Mouse (Mus musculus) ovary, postnatal 14 days (tissue): ENCODE measurements around the gene Eif4g3.
"Not testable (repeated sequence)": the region's sequence is repeated elsewhere in the genome, so short reads cannot be mapped to it uniquely, and the experiment has no call there.

Source experiments
- DNase-seq: peaks from one replicate; pipeline ENCODE4 v3.0.0; 2022; ENCODE audit warnings: low spot score

Eif4g3 gene

DNA sequence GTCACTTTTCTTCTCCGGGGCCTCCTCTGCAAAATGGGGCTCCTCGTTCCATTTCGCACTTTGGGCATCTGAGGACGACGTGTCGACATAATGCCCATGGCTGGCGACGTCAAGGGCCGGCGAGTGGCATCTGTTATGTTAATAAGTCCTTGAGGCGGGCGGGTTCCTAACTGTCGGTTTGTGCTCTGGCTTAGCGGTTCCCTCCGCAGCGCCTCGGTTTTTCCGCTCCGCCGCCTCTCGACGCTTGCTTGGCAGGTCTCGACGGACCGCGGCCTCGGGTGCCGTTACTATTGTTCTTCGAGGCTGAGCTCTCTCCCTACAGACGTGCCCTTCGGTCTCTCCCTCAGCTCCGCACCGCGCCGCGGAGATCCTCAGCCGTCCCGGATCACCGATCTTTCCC, at the start of gene Eif4g3:
Gene Eif4g3 (plus strand): TSS at position 133 of the 400 bp plus-strand sequence.
- DNase-seq: no peak

DNA sequence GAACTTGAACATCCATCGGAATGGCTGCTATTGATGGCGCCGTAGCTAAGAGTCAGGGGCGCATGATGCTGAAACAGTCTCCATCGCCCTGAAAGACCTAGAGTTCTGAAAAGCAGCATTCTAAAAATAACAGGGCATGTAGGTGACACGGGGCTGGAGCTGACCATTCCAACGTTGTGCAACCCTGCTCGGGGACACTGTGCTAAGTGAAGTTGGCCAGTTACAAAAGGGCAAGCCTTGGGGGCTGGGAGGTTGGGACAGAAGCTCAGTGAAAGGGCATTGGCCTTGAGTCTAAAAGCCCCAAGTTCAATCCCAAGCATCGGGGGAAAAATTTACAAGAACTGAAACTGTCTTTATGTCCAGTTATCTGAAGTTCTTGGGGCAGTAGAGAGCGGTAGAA, 49.3 kb upstream of the Eif4g3 start:
- DNase-seq: no peak

DNA sequence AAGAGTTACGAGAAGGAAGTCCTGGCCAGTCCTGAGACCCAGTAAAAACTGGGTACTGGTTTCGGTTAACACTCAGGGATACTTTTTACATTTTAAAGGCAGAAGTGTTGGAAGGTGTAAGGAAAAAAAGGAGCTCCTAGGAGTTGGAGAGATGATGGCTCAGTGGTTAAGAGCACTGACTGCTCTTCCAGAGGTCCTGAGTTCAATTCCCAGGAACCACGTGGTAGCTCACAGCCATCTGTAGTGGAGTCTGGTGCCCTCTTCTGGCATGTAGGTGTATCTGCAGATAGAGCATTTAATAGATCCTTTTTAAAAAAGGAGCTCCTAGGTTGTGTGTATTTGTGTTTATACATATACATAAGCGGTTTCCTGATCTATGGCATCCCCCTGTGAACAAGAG, 47.4 kb upstream of the Eif4g3 start:
- DNase-seq: no peak

DNA sequence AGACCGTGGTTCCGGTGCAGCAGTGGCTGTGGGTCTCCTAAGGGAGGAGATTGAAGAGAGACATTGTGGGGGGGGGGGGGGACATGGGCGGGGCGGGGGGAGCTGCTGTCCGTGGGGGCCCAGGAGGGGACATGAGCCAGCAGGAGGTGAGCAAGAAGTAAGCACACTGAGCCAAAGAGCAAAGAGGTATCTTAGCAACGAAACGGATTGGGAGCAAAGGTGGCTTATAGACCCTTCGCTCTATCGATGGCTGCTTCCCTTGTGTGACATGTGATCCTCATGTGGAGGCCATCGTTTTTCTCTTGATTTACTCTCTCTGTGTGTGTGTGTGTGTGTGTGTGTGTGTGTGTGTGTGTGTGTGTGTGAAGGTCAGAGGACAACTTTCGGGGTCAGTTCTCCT, 46.4 kb upstream of the Eif4g3 start:
- DNase-seq: no peak

DNA sequence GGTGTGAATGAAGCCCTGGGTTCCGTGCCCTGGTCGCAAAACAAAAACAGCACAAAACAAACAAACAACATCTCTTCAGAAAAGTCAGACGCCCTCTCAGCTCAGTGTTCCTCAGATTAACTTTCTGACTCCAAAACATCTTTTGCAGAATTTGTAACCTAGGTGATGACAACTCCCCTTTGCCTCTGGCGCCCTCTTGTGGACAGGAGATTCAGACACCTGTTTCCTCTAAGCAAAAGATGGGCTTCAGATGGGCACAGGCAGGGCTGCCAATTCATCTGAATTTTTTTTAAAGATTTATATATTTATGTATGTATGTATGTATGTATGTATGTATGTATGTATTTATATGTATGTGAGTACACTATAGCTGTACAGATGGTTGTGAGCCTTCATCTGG, 40.0 kb upstream of the Eif4g3 start:
- DNase-seq: peak; percentile 81

DNA sequence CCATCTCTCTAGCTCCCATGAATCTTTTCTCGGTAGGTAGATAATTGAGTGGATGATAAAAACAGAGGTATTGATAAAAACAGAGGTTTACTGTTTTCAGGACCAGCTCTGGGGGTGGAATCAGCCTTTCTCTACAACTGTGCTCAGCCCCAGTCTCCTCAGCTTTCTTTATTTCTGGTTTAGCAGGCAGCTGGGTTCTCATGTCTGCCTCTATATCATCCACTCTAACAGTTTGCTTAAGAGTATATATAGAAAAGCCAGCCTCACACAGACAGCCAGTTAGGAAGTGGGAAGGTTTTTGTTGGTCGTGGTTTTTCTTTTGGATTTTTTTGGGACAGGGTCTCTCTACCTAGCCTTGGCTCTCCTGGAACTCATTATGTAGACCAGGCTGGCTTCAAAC, 38.6 kb upstream of the Eif4g3 start:
- DNase-seq: no peak

DNA sequence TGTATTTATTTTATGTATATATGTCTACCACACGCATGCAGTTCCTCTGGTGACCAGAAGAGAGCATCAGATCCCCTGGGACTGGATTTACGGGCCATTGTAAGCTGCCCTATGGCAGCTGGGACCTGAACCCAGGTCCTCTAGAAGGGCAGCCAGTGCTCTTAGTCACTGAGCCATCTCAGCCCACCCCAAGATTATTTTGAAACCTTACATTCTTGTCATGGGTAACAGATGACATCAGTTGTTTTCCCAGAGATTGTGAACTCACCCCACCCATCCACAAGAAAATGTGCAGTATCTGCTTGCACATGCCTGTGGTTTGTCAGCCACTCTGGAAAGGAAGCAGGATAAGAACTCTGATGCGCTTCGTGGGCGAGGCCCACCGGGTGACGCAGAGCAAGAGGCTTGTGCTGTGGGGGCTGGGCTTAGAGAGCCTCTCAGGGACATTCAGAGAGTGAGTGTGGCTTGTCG, 37.9 kb upstream of the Eif4g3 start:
- DNase-seq: no peak

DNA sequence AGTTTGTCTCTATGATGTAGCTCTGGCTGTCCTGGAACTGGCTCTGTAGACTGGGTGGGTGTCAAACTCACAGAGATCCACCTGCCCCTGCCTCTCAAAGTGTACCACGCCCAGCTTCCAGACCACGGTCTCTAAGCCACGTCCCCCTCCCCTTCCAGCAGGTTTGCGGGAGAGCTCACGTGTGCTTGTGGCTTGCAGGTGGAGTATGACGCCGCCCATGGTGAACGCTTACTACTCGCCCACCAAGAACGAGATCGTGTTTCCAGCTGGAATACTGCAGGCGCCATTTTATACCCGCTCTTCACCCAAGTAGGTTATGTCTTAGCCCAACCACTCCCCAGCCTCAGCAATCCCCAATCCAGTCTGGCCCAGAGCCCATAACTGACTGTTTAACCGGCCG, 36.6 kb upstream of the Eif4g3 start:
- DNase-seq: no peak

DNA sequence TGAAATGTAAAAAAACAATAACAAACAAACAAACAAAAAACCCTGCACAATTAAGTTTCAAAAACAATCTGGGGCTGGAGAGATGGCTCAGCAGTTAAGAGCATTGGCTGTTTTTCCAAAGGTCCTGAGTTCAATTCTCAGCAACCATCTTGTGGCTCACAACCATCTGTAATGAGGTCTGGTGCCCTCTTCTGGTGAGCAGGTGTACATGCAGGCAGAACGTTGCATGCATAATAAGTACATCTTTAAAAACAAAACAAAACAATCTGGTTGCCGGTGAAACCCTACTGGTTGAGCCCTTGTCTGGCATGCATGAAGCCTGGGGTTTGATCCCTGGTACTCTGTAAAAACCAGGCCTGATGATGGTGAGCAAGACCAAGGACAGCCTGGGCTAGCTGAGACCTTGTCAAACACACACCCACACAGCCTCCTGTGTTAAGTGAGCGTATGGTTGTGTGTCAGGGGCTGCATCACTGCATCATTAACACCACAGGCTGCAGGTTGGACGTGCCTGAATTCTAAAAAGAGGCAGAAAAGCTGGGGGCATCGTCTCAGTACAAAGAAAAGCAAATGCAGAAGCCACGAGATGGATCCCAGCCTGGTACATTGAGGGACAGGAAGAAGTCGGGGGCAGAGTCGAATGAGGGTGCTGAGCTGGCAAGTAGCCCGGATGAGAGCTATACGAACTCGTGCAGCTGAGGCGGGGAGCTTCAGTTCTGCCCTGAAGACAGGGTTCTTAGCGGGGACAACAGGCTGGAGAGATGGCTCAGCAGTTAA, 32.7 kb upstream of the Eif4g3 start:
- no peak for DNase-seq

DNA sequence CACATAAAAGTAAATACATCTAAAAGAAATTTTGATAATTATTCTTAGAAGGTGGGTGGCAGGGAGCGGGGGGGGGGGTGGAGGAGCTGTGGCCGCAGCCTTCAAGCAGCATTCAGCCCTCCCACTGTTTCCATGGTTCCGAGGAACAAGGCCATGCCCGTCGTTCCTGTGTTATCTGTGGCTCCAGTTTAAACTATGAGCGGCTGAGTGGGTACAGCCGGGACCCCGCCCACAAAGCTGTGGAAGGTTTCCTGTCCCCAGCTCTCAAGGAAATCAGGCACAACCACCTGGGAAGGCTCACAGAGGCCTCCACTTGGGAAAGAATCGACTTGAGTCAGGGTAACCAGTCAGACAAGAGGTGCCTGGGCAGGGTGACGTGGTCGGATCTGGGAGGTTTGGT, 32.1 kb upstream of the Eif4g3 start:
- no peak for DNase-seq

DNA sequence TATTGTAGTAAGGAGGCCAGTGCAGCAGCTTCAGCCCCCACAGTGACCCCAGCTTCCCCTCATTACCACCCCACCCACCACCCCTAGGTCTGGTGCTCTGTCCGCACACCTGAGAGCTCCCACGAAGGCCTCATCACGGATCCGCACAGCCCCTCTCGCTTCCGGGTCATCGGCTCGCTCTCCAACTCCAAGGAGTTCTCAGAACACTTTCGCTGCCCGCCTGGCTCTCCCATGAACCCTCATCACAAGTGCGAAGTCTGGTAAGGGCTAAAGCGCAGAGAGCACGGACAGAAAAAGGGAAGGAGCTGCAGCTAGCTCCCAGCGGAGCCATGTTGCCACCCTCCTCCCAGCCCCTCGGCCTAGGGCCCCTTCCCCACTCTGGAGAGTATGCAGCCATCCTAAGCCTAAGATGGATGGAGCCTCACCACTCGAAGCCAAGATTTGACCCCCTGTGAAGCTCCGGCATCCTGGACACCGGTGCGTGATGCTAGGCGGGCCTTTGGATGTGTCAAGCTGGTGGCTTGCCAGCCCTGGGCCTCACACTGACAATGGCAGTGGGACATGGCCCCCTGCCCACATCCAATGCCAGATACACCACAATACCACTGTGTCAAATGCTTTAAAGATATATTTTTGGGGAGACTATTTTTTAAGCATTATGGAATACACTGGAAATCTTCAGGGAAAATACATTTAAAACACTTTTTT, 30.0 kb upstream of the Eif4g3 start:
- no peak for DNase-seq

DNA sequence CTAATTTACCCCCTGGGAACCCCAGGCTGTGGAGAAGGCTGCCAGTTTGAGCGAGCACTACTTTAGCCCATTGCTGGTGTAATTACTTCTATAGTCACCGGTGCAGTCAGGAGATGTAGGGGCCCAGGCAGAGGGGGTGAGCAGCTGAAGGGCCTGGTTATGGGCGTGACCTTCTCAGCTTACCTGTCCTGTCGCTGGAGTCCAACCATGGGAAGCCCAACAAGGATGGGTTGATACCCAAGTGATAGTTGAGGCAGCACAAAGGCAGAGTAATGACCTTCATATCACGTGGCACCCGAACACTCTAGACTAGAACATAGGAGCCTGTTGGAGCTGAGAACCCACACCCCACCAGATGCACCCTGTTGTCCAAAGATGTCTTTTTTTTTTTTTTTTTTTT, 29.4 kb upstream of the Eif4g3 start:
- no peak for DNase-seq

DNA sequence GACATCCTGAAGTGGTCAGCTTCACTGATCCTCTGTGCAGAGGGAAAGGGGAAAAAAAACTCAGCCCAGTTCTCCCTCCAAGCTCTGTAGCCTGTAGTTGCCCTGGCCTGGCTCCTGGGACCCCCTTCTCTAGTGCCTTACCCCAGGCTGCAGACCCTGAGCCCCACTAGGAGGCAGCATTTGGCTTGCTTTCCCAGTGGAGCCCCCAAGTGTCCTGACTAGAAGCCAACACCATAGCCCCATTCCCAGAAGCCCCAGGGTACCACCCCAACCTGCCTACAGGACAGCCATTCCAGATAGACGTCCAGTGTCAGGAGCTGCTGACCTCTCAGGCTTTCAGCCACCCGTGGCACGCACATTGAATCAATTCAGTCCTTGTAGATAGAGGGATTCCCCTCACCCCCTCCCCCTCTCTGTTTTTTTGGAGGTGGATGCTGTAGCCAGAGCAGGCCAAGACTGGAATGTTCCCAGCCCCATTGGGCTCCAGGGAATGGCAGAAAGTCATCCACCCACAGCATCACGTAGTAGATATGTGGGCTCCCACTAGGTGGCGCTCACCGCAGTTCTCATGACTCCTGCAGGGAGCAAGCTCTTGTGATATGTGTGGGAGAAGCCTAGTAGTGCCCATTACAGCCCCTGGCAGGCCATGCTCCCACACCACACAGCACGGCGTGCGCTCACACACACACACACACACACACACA, 28.8 kb upstream of the Eif4g3 start:
- DNase-seq: peak; percentile 64

DNA sequence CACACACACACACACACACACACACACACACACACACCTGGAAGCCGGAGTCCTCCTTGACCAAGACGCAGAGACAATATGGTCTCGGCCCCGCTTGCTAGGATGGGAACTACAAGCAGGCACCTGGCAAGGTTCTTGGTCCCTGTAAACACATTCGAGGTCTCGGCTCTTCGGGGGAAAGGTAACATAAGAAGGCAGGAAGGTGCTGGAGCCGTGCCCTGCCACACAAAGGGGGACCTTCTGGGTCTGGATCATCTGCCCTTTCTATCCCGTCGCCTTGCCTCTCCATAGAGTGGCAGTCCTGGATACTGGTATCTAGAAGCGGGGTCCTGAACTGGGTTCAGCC, 28.3 kb upstream of the Eif4g3 start:
- no peak for DNase-seq

DNA sequence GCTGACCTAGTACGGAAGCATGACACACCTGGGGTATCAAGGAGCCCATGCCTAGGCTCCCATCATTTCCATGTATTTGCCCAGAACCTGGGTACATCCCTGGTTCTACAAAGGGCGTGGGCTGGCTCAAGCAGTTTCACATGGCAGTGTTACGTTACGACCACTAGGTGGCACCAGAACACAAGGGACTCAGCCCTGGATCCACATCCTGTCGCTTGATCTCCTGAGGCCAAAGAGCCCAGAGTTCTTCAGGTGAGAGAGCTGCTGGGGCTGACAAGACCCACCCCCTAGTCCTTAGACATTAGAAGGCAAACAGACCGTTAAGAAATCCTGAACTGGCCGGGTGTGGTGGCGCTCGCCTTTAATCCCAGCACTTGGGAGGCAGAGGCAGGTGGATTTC, 24.6 kb upstream of the Eif4g3 start:
- DNase-seq: peak; percentile 64

DNA sequence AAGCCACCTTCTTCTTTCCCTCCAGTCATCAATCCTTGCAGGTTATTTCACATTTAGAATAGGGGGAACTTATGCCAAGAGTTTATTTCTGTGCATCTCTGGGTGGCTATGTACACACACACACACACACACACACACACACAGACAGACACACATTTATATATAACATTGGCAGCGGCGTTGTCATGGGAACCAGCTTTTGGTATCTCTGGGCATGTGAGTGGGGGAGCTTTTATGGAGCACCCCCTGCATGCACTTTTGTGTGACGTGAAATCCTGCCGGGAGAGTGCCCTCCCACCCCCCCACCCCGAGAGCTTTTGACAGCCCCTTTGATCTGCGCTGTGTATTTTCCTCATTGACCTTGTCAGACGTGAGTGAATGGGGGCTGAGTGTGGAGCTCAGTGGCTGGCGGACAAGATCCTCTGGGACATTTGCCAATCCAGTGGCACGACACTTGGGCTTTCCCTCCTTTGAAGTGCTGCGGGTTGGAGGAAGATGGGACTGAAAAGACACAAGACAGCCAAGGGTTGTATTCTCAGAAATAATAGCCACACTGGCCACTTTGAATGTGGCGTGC, 22.1 kb upstream of the Eif4g3 start:
- DNase-seq: not testable (repeated sequence)

DNA sequence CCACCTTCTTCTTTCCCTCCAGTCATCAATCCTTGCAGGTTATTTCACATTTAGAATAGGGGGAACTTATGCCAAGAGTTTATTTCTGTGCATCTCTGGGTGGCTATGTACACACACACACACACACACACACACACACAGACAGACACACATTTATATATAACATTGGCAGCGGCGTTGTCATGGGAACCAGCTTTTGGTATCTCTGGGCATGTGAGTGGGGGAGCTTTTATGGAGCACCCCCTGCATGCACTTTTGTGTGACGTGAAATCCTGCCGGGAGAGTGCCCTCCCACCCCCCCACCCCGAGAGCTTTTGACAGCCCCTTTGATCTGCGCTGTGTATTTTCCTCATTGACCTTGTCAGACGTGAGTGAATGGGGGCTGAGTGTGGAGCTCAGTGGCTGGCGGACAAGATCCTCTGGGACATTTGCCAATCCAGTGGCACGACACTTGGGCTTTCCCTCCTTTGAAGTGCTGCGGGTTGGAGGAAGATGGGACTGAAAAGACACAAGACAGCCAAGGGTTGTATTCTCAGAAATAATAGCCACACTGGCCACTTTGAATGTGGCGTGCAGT, 17.9 kb upstream of the Eif4g3 start:
- not testable (repeated sequence) for DNase-seq

DNA sequence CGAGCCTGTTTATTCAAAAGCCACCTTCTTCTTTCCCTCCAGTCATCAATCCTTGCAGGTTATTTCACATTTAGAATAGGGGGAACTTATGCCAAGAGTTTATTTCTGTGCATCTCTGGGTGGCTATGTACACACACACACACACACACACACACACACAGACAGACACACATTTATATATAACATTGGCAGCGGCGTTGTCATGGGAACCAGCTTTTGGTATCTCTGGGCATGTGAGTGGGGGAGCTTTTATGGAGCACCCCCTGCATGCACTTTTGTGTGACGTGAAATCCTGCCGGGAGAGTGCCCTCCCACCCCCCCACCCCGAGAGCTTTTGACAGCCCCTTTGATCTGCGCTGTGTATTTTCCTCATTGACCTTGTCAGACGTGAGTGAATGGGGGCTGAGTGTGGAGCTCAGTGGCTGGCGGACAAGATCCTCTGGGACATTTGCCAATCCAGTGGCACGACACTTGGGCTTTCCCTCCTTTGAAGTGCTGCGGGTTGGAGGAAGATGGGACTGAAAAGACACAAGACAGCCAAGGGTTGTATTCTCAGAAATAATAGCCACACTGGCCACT, 13.7 kb upstream of the Eif4g3 start:
- DNase-seq: not testable (repeated sequence)

DNA sequence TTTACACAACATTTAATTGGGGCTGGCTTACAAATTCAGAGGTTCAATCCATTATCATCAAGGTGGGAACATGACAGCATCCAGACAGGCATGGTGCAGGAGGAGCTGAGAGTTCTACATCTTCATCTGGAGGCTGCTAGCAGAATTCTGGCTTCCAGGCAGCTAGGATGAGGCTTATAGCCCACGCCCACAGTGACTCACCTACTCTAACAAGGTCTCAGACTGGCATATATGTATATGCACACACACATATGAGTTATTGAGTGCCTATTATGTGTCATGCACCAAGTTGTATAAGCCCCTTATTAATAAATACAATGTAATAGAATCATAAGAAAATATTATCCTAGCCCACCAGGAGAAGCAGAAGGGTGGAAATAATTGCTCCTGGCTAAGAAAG, 10.0 kb upstream of the Eif4g3 start:
- DNase-seq: no peak

DNA sequence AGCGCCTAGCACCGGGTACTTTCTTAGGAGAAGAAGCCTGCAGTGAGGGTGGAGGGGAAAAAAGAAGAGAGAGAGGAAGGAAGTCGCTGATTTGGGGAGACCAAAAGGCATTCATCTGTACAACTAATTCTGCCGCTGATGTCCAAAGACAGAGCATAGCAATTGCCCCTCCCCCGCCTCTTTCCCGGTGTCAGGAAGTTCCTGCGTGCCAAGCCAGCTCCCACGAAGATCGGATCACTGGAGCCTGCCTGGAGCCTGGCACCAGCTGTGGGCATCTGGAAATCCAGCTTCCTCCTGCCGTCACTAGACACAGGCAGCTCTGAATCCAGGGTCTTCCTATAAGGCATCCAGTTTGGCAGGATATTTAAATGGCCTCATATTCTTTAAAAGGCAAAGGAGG, 8.6 kb upstream of the Eif4g3 start:
- peak; percentile 37 for DNase-seq

DNA sequence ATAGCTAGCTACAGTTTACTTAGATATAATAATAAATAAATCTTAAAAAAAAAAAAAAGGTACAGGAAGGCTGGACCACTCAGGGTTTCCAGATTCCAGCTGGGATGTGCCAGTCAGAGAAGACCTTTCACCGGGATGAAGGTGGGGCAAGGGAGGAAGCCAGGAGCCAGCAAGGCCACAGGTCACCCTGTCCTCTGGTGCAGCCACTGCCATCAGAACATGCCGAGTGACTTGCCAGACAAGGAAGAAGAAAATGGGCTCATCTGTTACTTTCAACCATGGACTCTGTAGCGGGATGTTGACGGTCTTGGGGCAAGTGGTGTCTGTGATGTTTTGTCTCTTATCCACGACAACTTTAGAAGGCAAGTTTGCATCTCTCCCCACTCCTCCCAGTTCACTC, 8.1 kb upstream of the Eif4g3 start:
- no peak for DNase-seq

DNA sequence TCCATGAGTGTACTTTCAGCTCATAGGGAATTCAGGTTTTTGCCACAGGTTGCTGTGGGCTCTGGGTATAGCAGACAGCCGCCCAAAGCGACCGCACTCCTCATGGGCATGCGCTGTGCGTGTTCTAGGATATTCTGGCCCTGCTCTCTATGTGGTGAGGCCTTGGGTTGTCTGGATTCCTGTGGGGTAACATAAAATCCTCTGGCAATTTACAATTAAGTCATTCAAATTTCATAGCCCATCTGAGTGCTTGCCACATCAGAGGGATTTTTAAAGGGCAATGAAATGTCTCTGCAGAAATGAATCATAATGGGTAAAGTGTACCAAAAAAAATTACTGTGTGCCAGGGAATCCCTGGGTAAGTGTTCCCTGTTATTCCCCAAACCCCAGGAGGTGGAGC, 3.4 kb upstream of the Eif4g3 start:
- no peak for DNase-seq
